Mouse (Mus musculus) ES-E14 (cell line): Measurements from ENCODE around the gene Thrb. TPM values are rescaled to one million over a fixed set of nuclear protein-coding genes. Genes with fewer than 3 reads are reported as not detected.

Experiments used
- DNase-seq: peaks from one replicate; pipeline ENCODE4 v3.0.0-alpha.2; 2013; ENCODE audit warnings: low read depth, low spot score
- H3K27ac ChIP-seq: 2 replicates; pipeline ENCODE4 v1.5.1; 2012; ENCODE audit warnings: low read depth, mild to moderate bottlenecking, low read length, moderate library complexity, mixed read lengths; ENCODE audit not compliant: poor library complexity, insufficient read depth, severe bottlenecking
- H3K36me3 ChIP-seq: 2 replicates; pipeline ENCODE4 v1.6.1; 2012; ENCODE audit warnings: mild to moderate bottlenecking, low read length, moderate library complexity, mixed read lengths; ENCODE audit not compliant: control insufficient read depth, poor library complexity, insufficient read depth, severe bottlenecking
- H3K4me1 ChIP-seq, 2 experiments: fragments of 150-350 bp in 1 of 2; sonication (generic) in 1 of 2; 2 replicates each; pipeline ENCODE4 v1.6.1; 2012; ENCODE audit warnings: low read length in 2 of 2, mild to moderate bottlenecking in 1 of 2, mixed read lengths in 1 of 2; ENCODE audit not compliant: control insufficient read depth in 2 of 2, insufficient read depth in 2 of 2, poor library complexity in 1 of 2
- H3K4me3 ChIP-seq, 2 experiments: fragments of 150-350 bp in 1 of 2; sonication (generic) in 1 of 2; 2 replicates each; pipeline ENCODE4 v1.5.1; 2012; ENCODE audit warnings: low read length in 2 of 2, low read depth in 1 of 2, mild to moderate bottlenecking in 1 of 2, mixed read lengths in 1 of 2; ENCODE audit not compliant: insufficient read depth in 1 of 2, poor library complexity in 1 of 2, severe bottlenecking in 1 of 2
- H3K9ac ChIP-seq: 2 replicates; pipeline ENCODE4 v1.6.1; 2012; ENCODE audit warnings: low read depth, mild to moderate bottlenecking, low read length, mixed read lengths; ENCODE audit not compliant: poor library complexity, insufficient read depth, severe bottlenecking
- H3K9me3 ChIP-seq: fragments of 150-350 bp; sonication (generic); 2 replicates; pipeline ENCODE4 v1.6.1; 2012; ENCODE audit warnings: low read depth, mild to moderate bottlenecking, low read length; ENCODE audit not compliant: control insufficient read depth, insufficient read depth
- CHD2 ChIP-seq: IDR thresholded peaks from 2 replicates; pipeline ENCODE4 v1.6.1; 2014; ENCODE audit warnings: mild to moderate bottlenecking, low read depth, low read length, inconsistent platforms
- HCFC1 ChIP-seq: IDR thresholded peaks from 2 replicates; pipeline ENCODE4 v1.6.1; 2012; ENCODE audit warnings: low read length, inconsistent platforms, borderline replicate concordance; ENCODE audit not compliant: insufficient read depth
- MAFK ChIP-seq: IDR thresholded peaks from 2 replicates; pipeline ENCODE4 v1.6.1; 2014; ENCODE audit warnings: mild to moderate bottlenecking, low read depth, low read length, inconsistent platforms; ENCODE audit not compliant: insufficient read depth
- ZC3H11A ChIP-seq: IDR thresholded peaks from 2 replicates; pipeline ENCODE4 v1.6.1; 2012; ENCODE audit warnings: low read depth, mild to moderate bottlenecking, inconsistent platforms, low read length, borderline replicate concordance
- ZNF384 ChIP-seq: IDR thresholded peaks from 2 replicates; pipeline ENCODE4 v1.6.1; 2012; ENCODE audit warnings: low read depth, low read length, inconsistent platforms
- in situ Hi-C, 2 experiments: fragments of 600-800 bp; cut with MboI; formaldehyde crosslinking; loops; one replicate each; pipeline ENCODE4 v1.15.1; 2025; ENCODE audit warnings: low sequenced_read_pairs in 2 of 2, inconsistent platforms in 1 of 2; ENCODE audit not compliant: unreplicated experiment in 2 of 2
- total RNA-seq: library from RNA; depleted of rRNA; stranded (reverse); fragments of 300-350 nt; gene quantifications from 2 replicates; pipeline ENCODE4 v1.2.3, GENCODE M21; 2012; rRNA removed

Thrb gene
- total RNA-seq, result 0.42 and 0.76 TPM in 2 replicates

GRCm38 (mm10) chr14:17659686-17660328 is at the start of gene Thrb:
Gene Thrb (plus strand): TSS chr14:17660261.
- TF ChIP-seq CHD2 (no peak), HCFC1 (no peak), ZC3H11A (no peak), MAFK (no peak)
- Histone ChIP-seq H3K36me3 (no peaks in the 10 kb centered on the region), H3K4me3 (peak within 1 kb of the TSS; percentile 77 to 82), H3K9me3 (no peaks in the 10 kb centered on the region), H3K4me1 (no peaks in the 10 kb centered on the region), H3K9ac (peak within 1 kb of the TSS; percentile 69), H3K27ac (no peak within 1 kb of the TSS)
- in situ Hi-C loops, result no loop called here
- no peak for DNase-seq

- in situ Hi-C loops, result no loop called here
- Histone ChIP-seq H3K4me1 (no peaks in the 10 kb centered on the region), H3K36me3 (no peaks in the 10 kb centered on the region), H3K9ac (no peak overlapping the region), H3K4me3 (no peak overlapping the region), H3K9me3 (no peaks in the 10 kb centered on the region), H3K27ac (no peak overlapping the region)
- DNase-seq, result no peak
- TF ChIP-seq CHD2 (no peak), HCFC1 (no peak), MAFK (no peak), ZC3H11A (no peak), ZNF384 (no peak)
Observed at GRCm38 (mm10) chr14:17621671-17622070, 38.4 kb upstream of the Thrb start.

- H3K9ac ChIP-seq, result no peak overlapping the region
- in situ Hi-C loops, result no loop called here
- no peak overlapping the region for H3K27ac ChIP-seq
- H3K4me3 ChIP-seq, result no peak overlapping the region
- no peaks in the 10 kb centered on the region for H3K36me3 ChIP-seq
- no peaks in the 10 kb centered on the region for H3K9me3 ChIP-seq
- TF ChIP-seq ZC3H11A, result no peak
- no peak for TF ChIP-seq CHD2
- TF ChIP-seq MAFK, result no peak
- TF ChIP-seq ZNF384, result no peak
- TF ChIP-seq HCFC1, result no peak
- no peaks in the 10 kb centered on the region for H3K4me1 ChIP-seq
- DNase-seq, result no peak
Observed at GRCm38 (mm10) chr14:17623936-17624335, 36.1 kb upstream of the Thrb start.

- H3K9ac ChIP-seq, result no peak overlapping the region
- in situ Hi-C loops, result no loop called here
- 0 out of 4 replicates have a peak, but pooled peaks cover 0 to 2% of the 10 kb centered on the region in 2 experiments for H3K4me1 ChIP-seq
- H3K9me3 ChIP-seq, result no peaks in the 10 kb centered on the region
- DNase-seq, result no peak
- TF ChIP-seq HCFC1, result no peak
- TF ChIP-seq CHD2, result no peak
- no peaks in the 10 kb centered on the region for H3K36me3 ChIP-seq
- H3K4me3 ChIP-seq, result no peak overlapping the region
- H3K27ac ChIP-seq, result no peak overlapping the region
Observed at GRCm38 (mm10) chr14:17629215-17629614, 30.8 kb upstream of the Thrb start.
